Mouse (Mus musculus): ENCODE measurements around the gene Adamts2.

DNA sequence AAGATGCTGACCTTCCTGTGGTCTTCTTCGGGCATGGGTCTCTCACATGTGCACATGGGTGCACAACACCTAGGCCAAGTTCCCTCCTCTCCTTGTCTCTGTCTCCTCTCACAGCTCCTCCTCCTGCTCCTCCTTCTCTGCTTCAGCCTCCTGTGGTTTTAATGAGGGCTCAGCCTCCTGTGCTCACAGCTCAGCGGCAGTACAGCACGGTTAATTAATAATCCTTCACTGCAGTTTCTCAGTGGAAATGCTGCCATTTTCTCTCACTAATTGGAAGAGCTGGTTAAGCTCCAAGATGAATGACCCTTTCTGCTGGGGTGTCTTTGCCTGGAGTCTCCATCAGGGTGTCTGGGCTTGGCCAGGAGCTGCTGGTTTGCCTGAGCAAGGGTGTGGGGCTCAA, 27.0 kb downstream of the Adamts2 start:
- no peak for TF ChIP-seq CTCF (IDR thresholded peaks at IDR 0.05)
- TF ChIP-seq EP300 (IDR thresholded peaks at IDR 0.05): no peak

Measured in lung, postnatal 0 days (tissue).